Mouse (Mus musculus) CH12.LX (cell line): ENCODE measurements at regions not wholly inside any gene's neighbourhood (a gene's known extent, or its start where the extent isn't known, plus 50 kb on each side); places are given as distances from the start of the nearest gene placed in this dataset.

ENCODE experiments used
- DNase-seq: peaks from one replicate; pipeline ENCODE4 v3.0.0-alpha.2; 2013; ENCODE audit errors: extremely low read depth
- H3K27ac ChIP-seq: 2 replicates; pipeline ENCODE4 v1.5.1; 2012; ENCODE audit warnings: low read depth, mild to moderate bottlenecking, control low read depth, moderate library complexity; ENCODE audit not compliant: insufficient read depth
- H3K27me3 ChIP-seq: replicated peaks from 2 replicates; pipeline ENCODE3; 2012; ENCODE audit warnings: inconsistent platforms
- H3K36me3 ChIP-seq, 2 experiments: replicated peaks in 1 of 2; 2 replicates each; pipeline versions ENCODE3 to v1.6.1; 2012; ENCODE audit warnings: inconsistent platforms in 1 of 2, low read length in 1 of 2, mild to moderate bottlenecking in 1 of 2, mixed read lengths in 1 of 2, moderate library complexity in 1 of 2; ENCODE audit not compliant: control insufficient read depth in 1 of 2, insufficient read depth in 1 of 2
- H3K4me1 ChIP-seq, 2 experiments: 2 replicates each; pipeline ENCODE4 v1.6.1; 2012; ENCODE audit warnings: inconsistent platforms in 1 of 2, moderate library complexity in 1 of 2; ENCODE audit not compliant: insufficient read depth in 2 of 2, control insufficient read depth in 1 of 2
- H3K4me2 ChIP-seq: 2 replicates; pipeline ENCODE4 v1.6.1; 2012; ENCODE audit warnings: low read depth, mild to moderate bottlenecking, control low read depth; ENCODE audit not compliant: poor library complexity, insufficient read depth, severe bottlenecking
- H3K4me3 ChIP-seq, 3 experiments: fragments of 150-350 bp in 1 of 3; sonication (generic) in 1 of 3; replicated peaks in 1 of 3; 2 replicates each; pipeline versions ENCODE3 to v1.5.1; 2011 to 2012; ENCODE audit warnings: low read depth in 2 of 3, low read length in 2 of 3, mild to moderate bottlenecking in 2 of 3, moderate library complexity in 2 of 3, control low read depth in 1 of 3, improper control_type of control experiment in 1 of 3, inconsistent platforms in 1 of 3, mixed read lengths in 1 of 3; ENCODE audit not compliant: poor library complexity in 1 of 3
- H3K79me2 ChIP-seq: replicated peaks from 2 replicates; pipeline ENCODE4 v1.6.1; 2012; ENCODE audit warnings: mild to moderate bottlenecking, moderate library complexity; ENCODE audit not compliant: control insufficient read depth, poor library complexity, insufficient read depth, severe bottlenecking; ENCODE audit errors: extremely low read depth
- H3K9ac ChIP-seq: 2 replicates; pipeline ENCODE4 v1.6.1; 2012; ENCODE audit warnings: low read depth, mild to moderate bottlenecking, control low read depth, moderate library complexity; ENCODE audit not compliant: insufficient read depth
- H3K9me3 ChIP-seq: replicated peaks from 2 replicates; pipeline ENCODE3; 2012; ENCODE audit warnings: low read length, inconsistent platforms, mixed read lengths
- CHD1 ChIP-seq: IDR thresholded peaks from 2 replicates; pipeline ENCODE4 v1.6.1; 2012; ENCODE audit warnings: low read depth, low read length, improper control_type of control experiment, inconsistent platforms
- CTCF ChIP-seq, 2 experiments: IDR thresholded peaks in 1 of 2; conservative IDR thresholded peaks in 1 of 2; 2 replicates each; pipeline ENCODE4 v1.5.1; 2011 to 2012; ENCODE audit warnings: low read depth in 2 of 2, low read length in 2 of 2, improper control_type of control experiment in 1 of 2, inconsistent platforms in 1 of 2, mild to moderate bottlenecking in 1 of 2, moderate library complexity in 1 of 2
- E2F4 ChIP-seq: IDR thresholded peaks from 2 replicates; pipeline ENCODE4 v1.6.1; 2011; ENCODE audit warnings: low read depth, low read length, improper control_type of control experiment; ENCODE audit not compliant: insufficient replicate concordance
- GABPA ChIP-seq: IDR thresholded peaks from 2 replicates; pipeline ENCODE4 v1.6.1; 2012; ENCODE audit warnings: low read depth, low read length, improper control_type of control experiment, inconsistent platforms; ENCODE audit not compliant: insufficient replicate concordance
- KAT2A ChIP-seq: IDR thresholded peaks from 2 replicates; pipeline ENCODE4 v1.6.1; 2012; ENCODE audit warnings: low read length, improper control_type of control experiment, inconsistent platforms; ENCODE audit not compliant: insufficient replicate concordance
- MAFK ChIP-seq: IDR thresholded peaks from 2 replicates; pipeline ENCODE4 v1.6.1; 2011; ENCODE audit warnings: low read length, improper control_type of control experiment; ENCODE audit not compliant: insufficient replicate concordance
- MXI1 ChIP-seq: IDR thresholded peaks from 2 replicates; pipeline ENCODE4 v1.6.1; 2011; ENCODE audit warnings: mild to moderate bottlenecking, low read depth, low read length, improper control_type of control experiment
- MYC ChIP-seq: IDR thresholded peaks from 2 replicates; pipeline ENCODE4 v1.6.1; 2011; ENCODE audit warnings: low read depth, mild to moderate bottlenecking, improper control_type of control experiment, low read length
- NRF1 ChIP-seq: IDR thresholded peaks from 2 replicates; pipeline ENCODE4 v1.6.1; 2014; ENCODE audit warnings: low read depth, mild to moderate bottlenecking, inconsistent platforms, low read length, improper control_type of control experiment, moderate library complexity
- RAD21 ChIP-seq: IDR thresholded peaks from 2 replicates; pipeline ENCODE4 v1.6.1; 2011; ENCODE audit warnings: low read depth, mild to moderate bottlenecking, low read length, improper control_type of control experiment, moderate library complexity
- RCOR1 ChIP-seq: conservative IDR thresholded peaks from 2 replicates; pipeline ENCODE4 v1.6.1; 2012; ENCODE audit warnings: low read depth, mild to moderate bottlenecking, inconsistent platforms, low read length, improper control_type of control experiment
- SIN3A ChIP-seq: IDR thresholded peaks from 2 replicates; pipeline ENCODE4 v1.6.1; 2012; ENCODE audit warnings: low read length, improper control_type of control experiment, inconsistent platforms
- SMC3 ChIP-seq: IDR thresholded peaks from 2 replicates; pipeline ENCODE4 v1.6.1; 2011; ENCODE audit warnings: low read depth, low read length, improper control_type of control experiment
- TCF12 ChIP-seq: IDR thresholded peaks from 2 replicates; pipeline ENCODE4 v1.6.1; 2014; ENCODE audit warnings: low read depth, mild to moderate bottlenecking, inconsistent platforms, low read length, improper control_type of control experiment
- USF1 ChIP-seq: IDR thresholded peaks from 2 replicates; pipeline ENCODE4 v1.6.1; 2014; ENCODE audit warnings: low read depth, mild to moderate bottlenecking, inconsistent platforms, low read length, improper control_type of control experiment
- ZC3H11A ChIP-seq: IDR thresholded peaks from 2 replicates; pipeline ENCODE4 v1.6.1; 2012; ENCODE audit warnings: low read depth, mild to moderate bottlenecking, inconsistent platforms, low read length, improper control_type of control experiment
- ZKSCAN1 ChIP-seq: IDR thresholded peaks from 2 replicates; pipeline ENCODE4 v1.6.1; 2012; ENCODE audit warnings: low read depth, inconsistent platforms, low read length, improper control_type of control experiment, borderline replicate concordance
- ZMIZ1 ChIP-seq: IDR thresholded peaks from 2 replicates; pipeline ENCODE4 v1.6.1; 2012; ENCODE audit warnings: low read depth, mild to moderate bottlenecking, inconsistent platforms, low read length, improper control_type of control experiment
- ZNF384 ChIP-seq: IDR thresholded peaks from 2 replicates; pipeline ENCODE4 v1.6.1; 2012; ENCODE audit warnings: low read depth, low read length, improper control_type of control experiment, inconsistent platforms
- dilution Hi-C: fragments of 300-500 bp; cut with MboI; formaldehyde crosslinking; loops from 2 replicates; pipeline ENCODE4 v1.14.3; 2020; ENCODE audit warnings: low sequenced_read_pairs; ENCODE audit not compliant: extremely low pct_unique_long_range_greater_than_20kb, extremely low pct_ligation_motif_present
- in situ Hi-C: fragments of 300-500 bp; cut with MboI; formaldehyde crosslinking; loops from 3 replicates; pipeline ENCODE4 v1.14.3; 2019; ENCODE audit warnings: low sequenced_read_pairs, low pct_ligation_motif_present, low pct_unique_long_range_greater_than_20kb, mixed read lengths

- Histone ChIP-seq H3K36me3 (no peaks in the 10 kb centered on the region), H3K9ac (no peak overlapping the region), H3K4me2 (no peak overlapping the region), H3K4me3 (no peak overlapping the region), H3K79me2 (no peaks in the 10 kb centered on the region), H3K4me1 (no peaks in the 10 kb centered on the region), H3K27me3 (no peaks in the 10 kb centered on the region), H3K9me3 (no peaks in the 10 kb centered on the region), H3K27ac (no peak overlapping the region)
- DNase-seq, result no peak
- dilution Hi-C loops (no loop called here), in situ Hi-C loops (no loop called here)
- TF ChIP-seq MXI1 (no peak), CHD1 (no peak), ZNF384 (no peak), KAT2A (no peak), MYC (no peak), CTCF (conservative IDR thresholded peaks at IDR 0.05 in 1 of 2, IDR thresholded peaks at IDR 0.05 in 1 of 2; ENCODE audit: low read depth in 2 of 2, low read length in 2 of 2) (no peak), SIN3A (no peak), RAD21 (no peak), SMC3 (no peak), ZMIZ1 (no peak), ZKSCAN1 (no peak), GABPA (no peak), ZC3H11A (no peak), TCF12 (no peak), NRF1 (no peak)
Measured at GRCm38 (mm10) chr19:26383961-26384381, 220.9 kb upstream of the Smarca2 start.

DNA sequence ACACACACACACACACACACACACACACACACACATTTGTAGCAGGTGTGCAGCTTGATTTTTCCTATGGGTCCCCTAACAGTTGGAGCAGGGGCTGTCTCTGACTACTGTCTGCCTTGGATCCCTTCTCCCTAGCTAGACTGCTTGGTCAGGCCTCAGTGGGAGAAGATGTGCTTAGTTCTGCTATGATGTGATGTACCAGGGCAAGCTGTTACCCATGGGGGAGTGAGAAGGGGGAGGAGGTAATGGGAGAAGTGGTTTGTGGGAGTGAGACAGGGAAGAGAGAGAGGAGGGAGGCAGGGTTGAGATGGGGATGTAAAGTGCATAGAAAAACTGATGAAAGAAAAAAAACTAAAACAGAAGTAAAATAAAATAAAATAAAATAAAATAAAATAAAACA is 218.8 kb upstream of the Smarca2 start:
- Histone ChIP-seq H3K4me2 (no peak overlapping the region), H3K4me3 (no peak overlapping the region), H3K4me1 (no peaks in the 10 kb centered on the region), H3K79me2 (no peaks in the 10 kb centered on the region), H3K27ac (no peak overlapping the region), H3K9me3 (no peaks in the 10 kb centered on the region), H3K9ac (no peak overlapping the region), H3K27me3 (no peaks in the 10 kb centered on the region), H3K36me3 (no peaks in the 10 kb centered on the region)
- no peak for DNase-seq
- no peak for TF ChIP-seq CHD1
- TF ChIP-seq E2F4, result no peak
- no peak for TF ChIP-seq USF1
- no peak for TF ChIP-seq RCOR1
- no peak for TF ChIP-seq MAFK
- TF ChIP-seq SMC3, result no peak
- in situ Hi-C loops, result no loop called here
- dilution Hi-C loops, result no loop called here
